36 mouse cellular contexts compared by ENCODE assay signal in genomic region chr8:114477790-114478189, GRCm38 (mm10). TPM values are rescaled to one million over a fixed set of nuclear protein-coding genes. Genes with fewer than 3 reads are reported as not detected.
DNase-seq lines count a peak whose midpoint lies in the region; ATAC-seq and TF ChIP-seq lines count a peak whose summit lies in the region.
"Had no signal": no experiment of that assay in that cellular context is flagged by ENCODE, and none has a peak within 500 bp of the region (broad histone marks: within the 10 kb centered on the region; RNA-seq: fewer than 3 reads in every experiment).

No protein-coding gene starts in this region.

- H3K4me3 ChIP-seq in kidney, embryonic 15.5 days (replicated peaks): no peak overlapping the region
- H3K4me3 ChIP-seq in lung, embryonic 15.5 days: no peak overlapping the region
- peak overlapping the region; percentile 7 to 36; a peak in 2 of 4 replicates for H3K4me3 ChIP-seq in ES-E14 (ENCODE audit: insufficient read depth in 1 of 2, low read depth in 1 of 2, low read length in 2 of 2, poor library complexity in 1 of 2, severe bottlenecking in 1 of 2)
- H3K4me3 ChIP-seq: forebrain, embryonic 13.5 days; heart, embryonic 13.5 days; hindbrain, embryonic 10.5 days; hindbrain, embryonic 15.5 days; layer of hippocampus, adult 2 months; limb, embryonic 13.5 days; liver, embryonic 12.5 days; midbrain, embryonic 10.5 days; stomach, embryonic 15.5 days had no signal

- WGBS in kidney, embryonic 15.5 days: 75% methylated on average over 8 of the region's 8 CpGs
- WGBS in lung, embryonic 15.5 days: 65% methylated on average over 8 of the region's 8 CpGs

- H3K9ac ChIP-seq in kidney, embryonic 15.5 days: no peak overlapping the region
- H3K9ac ChIP-seq in lung, embryonic 15.5 days: no peak overlapping the region
- no peak overlapping the region for H3K9ac ChIP-seq in ES-E14 (ENCODE audit: insufficient read depth, low read depth, low read length, poor library complexity, severe bottlenecking)
- H3K9ac ChIP-seq: forebrain, embryonic 13.5 days; heart, embryonic 13.5 days; hindbrain, embryonic 15.5 days; limb, embryonic 13.5 days; liver, embryonic 12.5 days; stomach, embryonic 15.5 days had no signal

- no peak for DNase-seq in kidney, adult 8-10 months
- no peak for DNase-seq in lung, postnatal 25 days (ENCODE audit: low spot score)
- DNase-seq in ES-E14 (ENCODE audit: low read depth, low spot score): no peak
- DNase-seq in urinary bladder, postnatal 14 days (ENCODE audit: low spot score): no peak
- no peak for DNase-seq in urinary bladder, adult 2 months (ENCODE audit: low spot score)
- DNase-seq: adrenal gland, postnatal 14 days; cerebellum, adult 11 months; cerebellum, adult 9-10 months; cerebellum, postnatal 36 days; gastrocnemius, postnatal 10 days; heart, postnatal 10 days; kidney, postnatal 36 days; lung, adult 18-20 months; right cerebral cortex, postnatal 25 days had no signal

- H3K9me3 ChIP-seq in kidney, embryonic 15.5 days (replicated peaks): no peaks in the 10 kb centered on the region
- no peaks in the 10 kb centered on the region for H3K9me3 ChIP-seq in lung, embryonic 15.5 days
- H3K9me3 ChIP-seq in ES-E14 (ENCODE audit: control insufficient read depth, insufficient read depth, low read depth, low read length): no peaks in the 10 kb centered on the region
- H3K9me3 ChIP-seq: forebrain, embryonic 13.5 days; heart, embryonic 13.5 days; hindbrain, embryonic 10.5 days; hindbrain, embryonic 15.5 days; limb, embryonic 13.5 days; liver, embryonic 12.5 days; midbrain, embryonic 10.5 days; stomach, embryonic 15.5 days had no signal

- no peaks in the 10 kb centered on the region for H3K36me3 ChIP-seq in kidney, embryonic 15.5 days
- no peaks in the 10 kb centered on the region for H3K36me3 ChIP-seq in lung, embryonic 15.5 days
- 0 out of 2 replicates have a peak, but pooled peaks cover 2% of the 10 kb centered on the region for H3K36me3 ChIP-seq in ES-E14 (ENCODE audit: control insufficient read depth, insufficient read depth, low read length, poor library complexity, severe bottlenecking)
- H3K36me3 ChIP-seq: heart, embryonic 13.5 days; hindbrain, embryonic 15.5 days; limb, embryonic 13.5 days; liver, embryonic 12.5 days; midbrain, embryonic 10.5 days; stomach, embryonic 15.5 days had no signal

- in situ Hi-C loops in ES-E14 (cut with MboI; ENCODE audit: low sequenced_read_pairs in 2 of 2, unreplicated experiment in 2 of 2): no loop called here

- no peak overlapping the region for H3K27ac ChIP-seq in kidney, embryonic 15.5 days
- no peak overlapping the region for H3K27ac ChIP-seq in lung, embryonic 15.5 days
- no peak overlapping the region for H3K27ac ChIP-seq in ES-E14 (ENCODE audit: insufficient read depth, low read depth, low read length, poor library complexity, severe bottlenecking)
- H3K27ac ChIP-seq: forebrain, embryonic 13.5 days; heart, embryonic 13.5 days; hindbrain, embryonic 10.5 days; hindbrain, embryonic 15.5 days; layer of hippocampus, adult 2 months; limb, embryonic 13.5 days; liver, embryonic 12.5 days; midbrain, embryonic 10.5 days; stomach, embryonic 15.5 days had no signal

- no peaks in the 10 kb centered on the region for H3K27me3 ChIP-seq in kidney, embryonic 15.5 days
- H3K27me3 ChIP-seq in lung, embryonic 15.5 days: no peaks in the 10 kb centered on the region
- H3K27me3 ChIP-seq: forebrain, embryonic 13.5 days; heart, embryonic 13.5 days; hindbrain, embryonic 15.5 days; limb, embryonic 13.5 days; liver, embryonic 12.5 days; stomach, embryonic 15.5 days had no signal

- H3K4me1 ChIP-seq in kidney, embryonic 15.5 days: peaks cover 14% of the 10 kb centered on the region
- H3K4me1 ChIP-seq in lung, embryonic 15.5 days: 0 out of 2 replicates have a peak, but pooled peaks cover 11% of the 10 kb centered on the region
- peaks cover 0 to 2% of the 10 kb centered on the region in 2 experiments; a peak in 1 of 4 replicates for H3K4me1 ChIP-seq in ES-E14 (ENCODE audit: control insufficient read depth in 2 of 2, insufficient read depth in 2 of 2, low read length in 2 of 2, poor library complexity in 1 of 2)
- H3K4me1 ChIP-seq: forebrain, embryonic 13.5 days; hindbrain, embryonic 15.5 days; liver, embryonic 12.5 days had no signal

- H3K4me2 ChIP-seq in kidney, embryonic 15.5 days: no peak overlapping the region
- H3K4me2 ChIP-seq in lung, embryonic 15.5 days: no peak overlapping the region
- H3K4me2 ChIP-seq: forebrain, embryonic 13.5 days; heart, embryonic 13.5 days; hindbrain, embryonic 15.5 days; limb, embryonic 13.5 days; liver, embryonic 12.5 days; stomach, embryonic 15.5 days had no signal

- ATAC-seq in kidney, embryonic 15.5 days (replicated peaks; ENCODE audit: low FRiP score): peak; percentile 75
- peak; percentile 79; the same call in 1 of the 2 replicates for ATAC-seq in lung, embryonic 15.5 days (ENCODE audit: borderline replicate concordance, extremely low read depth, low FRiP score, low TSS enrichment)
- ATAC-seq: forebrain, embryonic 13.5 days; liver, embryonic 12.5 days; midbrain, embryonic 16.5 days had no signal

TF ChIP-seq in ES-E14, 5 proteins besides CTCF, POLR2A, EP300 and RAD21:
- no peak for TF ChIP-seq CHD2 (IDR thresholded peaks at IDR 0.05; ENCODE audit: low read depth, low read length)
- no peak for TF ChIP-seq ZC3H11A (IDR thresholded peaks at IDR 0.05; ENCODE audit: borderline replicate concordance, low read depth, low read length)
- no peak for TF ChIP-seq HCFC1 (IDR thresholded peaks at IDR 0.05; ENCODE audit: borderline replicate concordance, insufficient read depth, low read length)
- TF ChIP-seq ZNF384 (IDR thresholded peaks at IDR 0.05; ENCODE audit: low read depth, low read length): no peak
- TF ChIP-seq MAFK (IDR thresholded peaks at IDR 0.05; ENCODE audit: insufficient read depth, low read depth, low read length): no peak

RNA-seq across cellular contexts. Expression of gene Wwox, which starts 38.3 kb away (rescaled TPM):
- polyA plus RNA-seq in kidney, embryonic 15.5 days (2015; fragmentation: Nextera tagmentation; extraction: Ambion mirVana): 15.9 and 16.0 TPM in 2 replicates
- polyA plus RNA-seq in lung, embryonic 15.5 days (2015; fragmentation: Nextera tagmentation; extraction: Ambion mirVana): 17.1 and 20.0 TPM in 2 replicates
- total RNA-seq in ES-E14 (2012; rRNA removed): 12.5 and 15.2 TPM in 2 replicates
- polyA plus RNA-seq in urinary bladder, adult 2 months (2012; rRNA removed): 7.9 and 10.1 TPM in 2 replicates

RNA-seq across cellular contexts. Expression of gene Clec3a, which starts 59.9 kb away (rescaled TPM):
- polyA plus RNA-seq in kidney, embryonic 15.5 days (2015; fragmentation: Nextera tagmentation; extraction: Ambion mirVana): not detected in 2 replicates
- polyA plus RNA-seq in lung, embryonic 15.5 days (2015; fragmentation: Nextera tagmentation; extraction: Ambion mirVana): 0.72 TPM in 1 of 2 replicates, not detected in the other
- not detected in 2 replicates for total RNA-seq in ES-E14 (2012; rRNA removed)
- polyA plus RNA-seq in urinary bladder, adult 2 months (2012; rRNA removed): not detected in 2 replicates
- total RNA-seq: adrenal gland, postnatal 14 days; gastrocnemius, postnatal 10 days; heart, adult 8-10 months; heart, postnatal 10 days; layer of hippocampus, adult 2 months; layer of hippocampus, postnatal 14 days; left cerebral cortex, adult 8-10 months; left cerebral cortex, postnatal 36 days; megakaryocyte progenitor cell, adult 5-6 weeks; neutrophil, adult 5-6 weeks had no signal
- polyA plus RNA-seq: embryonic facial prominence, embryonic 11.5 days; forebrain, embryonic 13.5 days; gonadal fat pad, adult 2 months; heart, embryonic 13.5 days; hindbrain, embryonic 10.5 days; hindbrain, embryonic 15.5 days; intestine, embryonic 14.5 days; liver, embryonic 12.5 days; midbrain, embryonic 10.5 days; midbrain, embryonic 16.5 days; neural tube, embryonic 11.5 days had no signal

Comparison
In these comparisons a context has a peak if more than half of its experiments do, and no peak if none do; other contexts are left out.
1. H3K4me3 ChIP-seq: peak in ES-E14 (2 of 2); none in kidney, embryonic 15.5 days (single experiment) and lung, embryonic 15.5 days (single experiment).